Mouse (Mus musculus) bone marrow, adult 2 months (tissue): ENCODE results near the gene Myod1.

Source experiments
- CTCF ChIP-seq: fragments of 200-500 bp; IDR thresholded peaks from 2 replicates; pipeline ENCODE4 v1.5.1; 2011; ENCODE audit warnings: low read length, control low read depth; ENCODE audit not compliant: control insufficient read depth, insufficient read depth
- POLR2A ChIP-seq: fragments of 200-500 bp; IDR thresholded peaks from 2 replicates; pipeline ENCODE4 v1.6.1; 2011; ENCODE audit warnings: low read depth, mild to moderate bottlenecking, control low read depth, low read length, borderline replicate concordance; ENCODE audit not compliant: control insufficient read depth

DNA sequence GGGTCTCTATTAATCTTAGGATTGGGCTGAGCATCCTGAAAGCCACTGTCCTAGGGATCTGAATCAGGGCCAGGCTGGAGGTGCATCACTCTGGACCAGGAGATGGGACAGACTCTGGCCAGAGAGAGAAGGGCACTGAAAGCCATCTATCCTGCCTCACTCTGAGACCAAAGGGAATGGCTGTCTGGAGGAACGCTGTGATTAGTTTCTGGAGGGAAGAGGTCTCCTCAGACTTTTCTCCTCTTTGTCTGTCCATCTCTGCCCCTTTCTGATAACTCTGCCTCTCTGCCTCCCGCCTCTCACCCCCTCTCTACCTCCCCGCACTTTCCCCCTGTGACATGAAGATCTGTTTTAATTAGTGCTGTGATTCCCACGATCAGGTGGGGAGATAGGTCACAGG lies 18.7 kb downstream of the Myod1 start:
- no peak for TF ChIP-seq CTCF
- TF ChIP-seq POLR2A: no peak
